Mouse (Mus musculus): Measurements from ENCODE around the gene Gm20708.

DNA sequence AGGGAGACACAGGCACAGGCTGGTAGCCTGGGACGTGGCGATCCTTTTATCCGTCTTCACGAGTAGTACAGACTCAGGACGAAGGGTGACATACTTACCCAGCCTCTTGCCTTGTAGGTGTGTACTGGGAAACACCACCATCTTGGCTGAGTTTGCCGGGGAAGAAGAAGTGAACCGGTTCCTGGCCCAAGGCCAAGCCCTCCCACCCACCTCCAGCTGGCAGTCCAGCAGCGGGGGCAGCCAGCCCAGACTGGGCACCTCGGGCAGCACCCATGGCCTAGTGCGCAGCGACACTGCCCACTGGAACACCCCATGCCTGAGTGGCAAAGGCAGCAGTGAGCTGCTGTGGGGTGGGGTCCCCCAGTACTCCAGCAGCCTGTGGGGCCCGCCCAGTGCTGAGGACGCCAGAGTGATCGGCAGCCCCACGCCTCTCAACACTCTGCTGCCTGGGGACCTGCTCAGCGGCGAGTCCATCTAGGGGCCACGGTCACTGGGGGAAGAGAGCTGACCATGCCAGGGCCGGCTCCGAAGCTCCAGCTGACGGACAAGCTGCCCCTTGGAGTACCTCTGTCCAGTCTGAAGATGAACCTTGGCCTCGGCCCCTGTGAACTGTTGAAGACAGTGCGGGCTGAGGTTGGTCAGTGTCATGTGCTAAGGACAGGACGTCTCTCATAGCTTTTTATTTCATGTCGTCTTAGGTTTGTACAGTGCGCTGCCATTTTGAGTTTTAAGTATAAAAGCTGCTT lies 48.9 kb upstream of the Gm20708 start:
- TF ChIP-seq GATA1 (IDR thresholded peaks at IDR 0.05; ENCODE audit: borderline replicate concordance, low read length), result no peak
- no peak for TF ChIP-seq FLI1 (IDR thresholded peaks at IDR 0.05; ENCODE audit: low read length)
